Mouse (Mus musculus) midbrain, postnatal 0 days (tissue): ENCODE measurements around the gene Exoc3l. TPM values are rescaled to one million over a fixed set of nuclear protein-coding genes. Genes with fewer than 3 reads are reported as not detected.
A peak's percentile ranks its signal among the peaks of the same experiment; 100 is the strongest.

Experiments
- ATAC-seq: fragments of 200-750 bp; cut with Nextera tagmentation; 2 replicates; pipeline ENCODE4 v1.8.0; 2017; ENCODE audit warnings: moderate number of reproducible peaks, mild to moderate bottlenecking, moderate TSS enrichment, moderate library complexity; ENCODE audit not compliant: low FRiP score
- DNase-seq: peaks from one replicate; pipeline ENCODE4 v3.0.0-alpha.2; 2015; ENCODE audit warnings: low spot score
- H3K27ac ChIP-seq: fragments of 300-500 bp; sonication (generic); 2 replicates; pipeline ENCODE4 v1.5.1; 2014; ENCODE audit warnings: low read depth, mild to moderate bottlenecking, low read length, mixed read lengths
- H3K27me3 ChIP-seq: fragments of 300-500 bp; sonication (generic); 2 replicates; pipeline ENCODE4 v1.6.1; 2014; ENCODE audit warnings: low read length, control low read depth, mixed read lengths; ENCODE audit not compliant: insufficient read depth
- H3K36me3 ChIP-seq: fragments of 300-500 bp; sonication (generic); 2 replicates; pipeline ENCODE4 v1.6.1; 2014; ENCODE audit warnings: low read length, control low read depth, mixed read lengths; ENCODE audit not compliant: insufficient read depth
- H3K4me1 ChIP-seq: fragments of 300-500 bp; sonication (generic); 2 replicates; pipeline ENCODE4 v1.6.1; 2014; ENCODE audit warnings: mild to moderate bottlenecking, control low read depth, antibody characterized with exemption, low read length, mixed read lengths; ENCODE audit not compliant: insufficient read depth
- H3K4me2 ChIP-seq: fragments of 300-500 bp; sonication (generic); 2 replicates; pipeline ENCODE4 v1.6.1; 2014; ENCODE audit warnings: low read depth, mild to moderate bottlenecking, low read length, mixed read lengths; ENCODE audit not compliant: poor library complexity, severe bottlenecking
- H3K4me3 ChIP-seq: fragments of 300-500 bp; sonication (generic); 2 replicates; pipeline ENCODE4 v1.5.1; 2014; ENCODE audit warnings: low read depth, mild to moderate bottlenecking, low read length, moderate library complexity
- H3K9ac ChIP-seq: fragments of 300-500 bp; sonication (generic); replicated peaks from 2 replicates; pipeline ENCODE4 v1.6.1; 2014; ENCODE audit warnings: mild to moderate bottlenecking, low read length, moderate library complexity, mixed read lengths; ENCODE audit not compliant: poor library complexity, severe bottlenecking
- H3K9me3 ChIP-seq: fragments of 300-500 bp; sonication (generic); 2 replicates; pipeline ENCODE4 v1.6.1; 2016; ENCODE audit warnings: low read length, control low read depth
- CTCF ChIP-seq: IDR thresholded peaks from 2 replicates; pipeline ENCODE4 v1.5.1; 2016; ENCODE audit warnings: antibody characterized with exemption, mild to moderate bottlenecking
- WGBS: fragments of 180-500 bp; shearing (Covaris S2); extraction: QIAGEN DNeasy Blood & Tissue Kit; methylation state at CpG from one replicate; pipeline ENCODE4 v1.1.7; 2014; 5-methylcytosine and 5-hydroxymethylcytosine counted together
- polyA plus RNA-seq: library from polyadenylated mRNA; unstranded; fragments of >200 nt; fragmentation: Nextera tagmentation; extraction: Ambion mirVana; gene quantifications from 2 replicates; pipeline ENCODE4 v1.2.1, GENCODE M21; 2015
- total RNA-seq: library from RNA; depleted of rRNA; stranded (reverse); fragments of >200 nt; gene quantifications from 2 replicates; pipeline ENCODE4 v1.2.3, GENCODE M21; 2014

Exoc3l gene
- total and polyA plus RNA-seq, 2 experiments from 2014 or later = 2.0 to 6.8 TPM

- 84% methylated on average over 15 of the region's 15 CpGs for WGBS
- Histone ChIP-seq H3K4me1 (peaks cover 9% of the 10 kb centered on the region; the same call in 1 of the 2 replicates), H3K4me2 (no peak overlapping the region), H3K4me3 (no peak overlapping the region), H3K9ac (no peak overlapping the region), H3K27ac (no peak overlapping the region), H3K9me3 (no peaks in the 10 kb centered on the region), H3K36me3 (peaks cover 51% of the 10 kb centered on the region), H3K27me3 (no peaks in the 10 kb centered on the region)
- DNase-seq = no peak
- TF ChIP-seq CTCF = no peak
- no peak for ATAC-seq
Observed at GRCm38 (mm10) chr8:105309142-105309847, 13.4 kb upstream of the Exoc3l start.

DNA sequence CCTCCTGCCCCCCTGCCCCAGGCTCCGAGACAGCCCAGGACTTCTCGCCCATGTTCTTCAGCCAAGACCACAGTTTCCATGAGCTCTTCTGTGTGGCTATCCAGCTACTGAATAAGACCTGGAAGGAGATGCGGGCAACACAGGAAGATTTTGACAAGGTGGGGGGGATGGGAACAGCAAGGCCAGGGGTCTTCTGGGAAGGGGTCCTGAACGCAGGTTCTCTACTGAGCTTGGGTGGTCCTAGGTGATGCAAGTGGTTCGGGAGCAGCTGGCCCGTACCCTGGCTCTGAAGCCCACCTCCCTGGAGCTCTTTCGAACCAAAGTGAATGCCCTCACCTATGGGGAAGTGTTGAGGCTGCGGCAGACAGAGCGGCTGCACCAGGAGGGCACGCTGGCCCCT lies 12.5 kb upstream of the Exoc3l start:
- WGBS = 94% methylated on average over 10 of the region's 10 CpGs
- Histone ChIP-seq H3K4me3 (no peak overlapping the region), H3K27me3 (no peaks in the 10 kb centered on the region), H3K27ac (no peak overlapping the region), H3K9ac (no peak overlapping the region), H3K36me3 (peaks cover 49% of the 10 kb centered on the region), H3K4me1 (peaks cover 9% of the 10 kb centered on the region; the same call in 1 of the 2 replicates), H3K4me2 (no peak overlapping the region), H3K9me3 (no peaks in the 10 kb centered on the region)
- ATAC-seq (no peak), DNase-seq (no peak)
- no peak for TF ChIP-seq CTCF

DNA sequence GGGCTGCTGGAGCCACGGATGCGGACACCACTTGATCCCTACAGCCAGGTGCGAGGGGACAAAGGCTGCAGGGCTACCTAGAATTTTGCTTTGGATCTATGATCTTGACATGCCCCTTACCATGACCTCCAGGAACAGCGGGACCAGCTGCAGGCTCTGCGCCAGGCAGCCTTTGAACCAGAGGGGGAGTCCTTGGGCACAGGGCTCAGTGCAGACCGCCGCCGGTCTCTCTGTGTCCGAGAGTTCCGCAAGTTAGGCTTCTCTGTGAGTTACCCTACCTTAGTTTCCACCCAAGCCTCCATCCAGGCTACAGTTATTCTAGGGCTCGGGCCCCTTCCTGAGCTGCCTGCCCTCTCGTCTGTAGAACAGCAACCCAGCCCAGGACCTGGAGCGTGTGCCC lies 11.8 kb upstream of the Exoc3l start:
- ATAC-seq = no peak
- no peaks in the 10 kb centered on the region for H3K9me3 ChIP-seq
- no peaks in the 10 kb centered on the region for H3K27me3 ChIP-seq
- peaks cover 9% of the 10 kb centered on the region; the same call in 1 of the 2 replicates for H3K4me1 ChIP-seq
- H3K27ac ChIP-seq = no peak overlapping the region
- no peak overlapping the region for H3K4me2 ChIP-seq
- DNase-seq = no peak
- 92% methylated on average over 13 of the region's 13 CpGs for WGBS
- peaks cover 46% of the 10 kb centered on the region for H3K36me3 ChIP-seq
- no peak for TF ChIP-seq CTCF
- H3K9ac ChIP-seq = no peak overlapping the region
- H3K4me3 ChIP-seq = no peak overlapping the region

DNA sequence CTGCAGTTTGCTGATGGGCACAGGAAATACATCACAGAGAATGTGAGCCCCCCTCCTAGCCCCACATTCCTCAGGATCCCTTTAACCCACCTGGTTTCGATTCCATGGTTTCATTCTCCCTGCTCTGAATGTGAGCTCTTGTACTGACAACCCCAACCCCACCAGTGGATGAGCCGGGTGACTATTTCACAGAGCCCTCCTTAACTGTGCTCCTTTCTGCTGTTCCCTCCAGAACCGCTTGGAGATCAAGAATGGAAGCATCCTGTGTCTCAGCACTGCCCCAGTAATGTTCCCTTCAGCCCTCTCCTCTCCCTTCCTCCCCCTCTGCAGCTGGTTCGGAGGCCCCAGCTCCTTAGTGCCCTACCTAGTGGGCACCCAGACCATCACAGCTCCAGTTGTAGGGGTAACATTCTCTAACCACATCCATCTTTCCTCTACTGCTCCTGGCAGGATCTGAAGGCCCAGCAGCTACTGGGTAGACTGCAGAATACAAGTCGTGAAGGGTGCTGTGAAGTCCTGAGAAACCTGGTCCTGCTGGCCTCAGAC lies 10.3 kb upstream of the Exoc3l start:
- H3K4me1 ChIP-seq = peaks cover 9% of the 10 kb centered on the region; the same call in 1 of the 2 replicates
- peak overlapping the region; percentile 47 for H3K4me2 ChIP-seq
- H3K9ac ChIP-seq = peak overlapping the region; percentile 44; the same call in 1 of the 2 replicates
- H3K36me3 ChIP-seq = peaks cover 48% of the 10 kb centered on the region
- TF ChIP-seq CTCF = no peak
- H3K27ac ChIP-seq = no peak overlapping the region
- DNase-seq (no peak), ATAC-seq (peak; percentile 15; the same call in 1 of the 2 replicates)
- no peak overlapping the region for H3K4me3 ChIP-seq
- 59% methylated on average over 5 of the region's 5 CpGs for WGBS
- H3K27me3 ChIP-seq = no peaks in the 10 kb centered on the region
- no peaks in the 10 kb centered on the region for H3K9me3 ChIP-seq

GRCm38 (mm10) chr8:105305211-105306145 lies 9.6 kb upstream of the Exoc3l start, which contains the start of gene Elmo3:
Gene Elmo3, plus strand, starts transcription at chr8:105305601.
- ATAC-seq (peak; percentile 51), DNase-seq (peak; percentile 55)
- peak within 1 kb of the TSS; percentile 47 for H3K4me2 ChIP-seq
- peak within 1 kb of the TSS; percentile 10; the same call in 1 of the 2 replicates for H3K4me3 ChIP-seq
- H3K27me3 ChIP-seq = no peaks in the 10 kb centered on the region
- 9% methylated on average over 30 of the region's 30 CpGs for WGBS
- peak within 1 kb of the TSS; percentile 44 for H3K9ac ChIP-seq
- H3K4me1 ChIP-seq = peaks cover 9% of the 10 kb centered on the region; the same call in 1 of the 2 replicates
- no peak within 1 kb of the TSS for H3K27ac ChIP-seq
- no peaks in the 10 kb centered on the region for H3K9me3 ChIP-seq
- peaks cover 53% of the 10 kb centered on the region for H3K36me3 ChIP-seq
- TF ChIP-seq CTCF = peak; percentile 28; the same call in 1 of the 2 replicates
